Mouse (Mus musculus): ENCODE results near the gene Tas1r1. TPM values are rescaled to one million over a fixed set of nuclear protein-coding genes. Genes with fewer than 3 reads are reported as not detected.

Tas1r1 gene
- polyA plus RNA-seq, 1 experiment from 2014 or later = 1.3 TPM

DNA sequence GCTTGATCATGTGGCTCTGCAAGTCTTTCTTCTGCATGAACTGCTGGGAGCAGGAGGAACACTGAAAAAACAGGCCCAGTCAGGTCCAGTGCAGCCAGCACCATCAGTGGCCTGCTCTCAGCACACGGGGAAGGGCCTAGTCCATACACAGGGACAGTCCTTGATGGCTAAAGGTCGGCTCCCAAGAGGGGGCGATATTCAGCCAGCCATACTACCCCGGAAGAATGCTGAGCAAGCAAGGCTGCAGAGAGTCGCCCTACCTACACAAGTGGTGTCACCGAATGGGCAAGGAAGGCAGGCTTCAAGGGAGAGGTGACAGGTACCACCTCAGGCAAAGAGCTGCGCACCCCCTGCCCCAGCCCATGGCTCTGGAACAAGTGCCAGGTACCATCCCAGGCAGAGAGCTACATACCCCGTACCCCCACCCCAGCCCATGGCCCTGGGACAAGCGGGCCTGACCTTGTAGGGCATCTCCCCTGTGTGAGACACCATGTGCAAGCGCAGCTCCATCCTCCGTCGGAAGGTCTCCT is 16.7 kb downstream of the Tas1r1 start:
- 80% methylated on average over 12 of the region's 12 CpGs for WGBS
- no peaks in the 10 kb centered on the region for H3K9me3 ChIP-seq
- H3K9ac ChIP-seq (replicated peaks) = no peak overlapping the region
- H3K36me3 ChIP-seq = peaks cover 68% of the 10 kb centered on the region
- peaks cover 20% of the 10 kb centered on the region for H3K4me1 ChIP-seq
- no peak overlapping the region for H3K27ac ChIP-seq (replicated peaks)
- no peak overlapping the region for H3K4me3 ChIP-seq
- H3K27me3 ChIP-seq = no peaks in the 10 kb centered on the region
- no peak for ATAC-seq (ENCODE audit: low FRiP score, low read depth)
- no peak overlapping the region for H3K4me2 ChIP-seq (replicated peaks)

DNA sequence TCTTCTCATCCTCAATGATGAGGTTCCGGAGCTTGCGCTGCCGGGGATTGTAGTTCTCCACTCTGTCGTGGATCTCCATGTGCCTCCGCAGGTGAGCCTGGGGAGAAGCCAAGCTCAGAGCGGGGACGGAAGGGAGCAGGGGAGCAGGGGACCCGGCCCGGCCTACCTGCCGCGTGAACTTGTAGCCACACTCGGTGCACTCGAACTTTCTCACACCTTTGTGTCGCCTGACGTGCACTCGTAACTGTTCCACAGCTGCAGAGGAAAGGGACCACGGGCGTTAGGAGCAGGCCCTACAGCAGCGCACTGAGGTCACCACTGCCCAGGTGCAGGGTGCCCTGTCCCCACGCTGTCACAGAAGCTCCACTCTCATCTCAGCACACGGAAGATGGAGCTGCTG is 18.3 kb downstream of the Tas1r1 start:
- H3K27me3 ChIP-seq = no peaks in the 10 kb centered on the region
- 93% methylated on average over 21 of the region's 21 CpGs for WGBS
- no peak for ATAC-seq (ENCODE audit: low FRiP score, low read depth)
- 0 out of 2 replicates have a peak, but pooled peaks cover 5% of the 10 kb centered on the region for H3K4me1 ChIP-seq
- no peak overlapping the region for H3K4me2 ChIP-seq (replicated peaks)
- no peak overlapping the region for H3K27ac ChIP-seq (replicated peaks)
- no peak overlapping the region for H3K9ac ChIP-seq (replicated peaks)
- H3K9me3 ChIP-seq = no peaks in the 10 kb centered on the region
- H3K36me3 ChIP-seq = peaks cover 70% of the 10 kb centered on the region
- no peak overlapping the region for H3K4me3 ChIP-seq

DNA sequence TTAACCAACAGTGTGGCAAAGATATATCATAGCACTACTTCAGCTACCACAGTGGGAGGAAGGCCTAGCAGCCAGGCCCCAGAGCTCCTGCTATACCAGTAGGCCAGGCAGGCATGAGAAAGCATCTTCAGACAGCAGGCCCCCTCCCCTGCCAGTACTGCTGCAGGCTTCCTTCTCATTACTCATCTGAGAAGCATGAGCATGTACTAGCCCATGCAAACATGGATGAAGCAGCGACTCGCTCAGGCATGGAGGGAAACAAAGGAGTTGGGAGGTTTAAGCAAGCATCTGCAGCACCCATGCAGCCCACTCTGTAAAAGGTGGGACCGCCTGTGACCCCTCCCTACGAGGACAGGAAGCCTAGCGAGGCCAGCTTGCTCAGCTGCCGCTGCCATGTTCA is 19.3 kb downstream of the Tas1r1 start:
- WGBS = 85% methylated on average over 6 of the region's 6 CpGs
- no peak for ATAC-seq (ENCODE audit: low FRiP score, low read depth)
- Histone ChIP-seq H3K9me3 (no peaks in the 10 kb centered on the region), H3K27ac (replicated peaks) (no peak overlapping the region), H3K4me2 (replicated peaks) (no peak overlapping the region), H3K27me3 (no peaks in the 10 kb centered on the region), H3K36me3 (peaks cover 68% of the 10 kb centered on the region), H3K4me1 (no peaks in the 10 kb centered on the region), H3K4me3 (no peak overlapping the region), H3K9ac (replicated peaks) (no peak overlapping the region)

DNA sequence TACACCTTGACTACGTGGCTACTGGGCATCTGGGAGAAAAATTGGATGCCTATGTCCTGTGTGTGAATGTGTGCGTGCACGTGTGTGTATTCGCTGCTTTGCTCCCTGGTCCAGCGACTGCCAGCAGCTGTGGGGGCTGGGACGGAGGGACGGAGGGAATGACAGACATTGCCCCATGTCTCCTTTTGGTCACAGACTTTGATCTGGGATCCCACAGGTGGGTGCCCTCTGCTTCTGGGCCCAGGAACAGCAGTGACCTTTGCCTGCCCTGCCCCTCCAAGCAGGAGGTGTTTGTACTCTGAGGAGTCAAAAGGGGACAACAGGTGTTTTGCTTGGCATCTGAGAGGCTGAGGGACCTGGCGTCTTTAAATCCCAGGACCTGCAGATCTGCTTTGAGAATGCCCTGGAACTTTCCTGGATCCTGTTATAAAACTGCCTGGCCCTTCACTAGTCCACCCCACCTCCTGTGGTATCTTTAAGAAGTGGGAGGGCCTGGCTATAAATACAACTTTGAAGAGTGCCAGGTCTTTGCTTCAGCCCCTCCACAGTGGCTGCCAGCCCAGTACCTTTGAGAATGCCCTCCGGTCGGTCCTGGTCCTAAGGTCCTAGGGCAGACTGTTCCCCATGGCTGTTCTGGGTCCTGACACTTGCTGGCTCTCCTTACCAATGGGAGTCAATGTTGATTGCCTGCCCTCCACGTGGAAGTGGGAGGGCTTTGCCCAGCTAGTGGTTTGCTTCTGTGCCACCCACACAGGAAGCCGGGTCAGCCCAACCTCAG is 25.1 kb downstream of the Tas1r1 start:
- peaks cover 10% of the 10 kb centered on the region; the same call in 1 of the 2 replicates for H3K36me3 ChIP-seq
- no peak for ATAC-seq (ENCODE audit: low FRiP score, low read depth)
- H3K4me2 ChIP-seq (replicated peaks) = no peak overlapping the region
- H3K4me3 ChIP-seq = no peak overlapping the region
- no peak overlapping the region for H3K9ac ChIP-seq (replicated peaks)
- WGBS = 88% methylated on average over 12 of the region's 12 CpGs
- H3K27me3 ChIP-seq = peaks cover 32% of the 10 kb centered on the region
- H3K4me1 ChIP-seq = peaks cover 23% of the 10 kb centered on the region
- H3K9me3 ChIP-seq = no peaks in the 10 kb centered on the region
- H3K27ac ChIP-seq (replicated peaks) = no peak overlapping the region

DNA sequence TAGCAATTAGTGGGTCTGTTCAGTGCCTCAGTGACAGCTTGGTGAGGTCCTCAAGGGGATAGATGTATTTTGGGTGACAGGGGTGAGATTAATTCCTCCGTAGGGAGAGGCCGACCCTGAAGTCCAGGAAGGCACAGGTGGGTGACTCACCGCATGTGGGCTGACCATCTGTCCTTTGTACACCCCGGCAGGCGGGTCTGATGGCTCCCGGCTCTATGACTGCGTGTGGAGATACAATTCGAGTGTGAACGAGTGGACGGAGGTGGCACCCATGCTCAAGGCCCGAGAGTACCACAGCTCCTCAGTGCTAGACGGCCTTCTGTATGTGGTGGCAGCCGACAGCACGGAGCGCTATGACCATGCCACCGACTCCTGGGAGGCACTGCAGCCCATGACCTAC is 26.3 kb downstream of the Tas1r1 start:
- Histone ChIP-seq H3K27me3 (peaks cover 43% of the 10 kb centered on the region), H3K9me3 (no peaks in the 10 kb centered on the region), H3K36me3 (peaks cover 9% of the 10 kb centered on the region; the same call in 1 of the 2 replicates), H3K27ac (replicated peaks) (no peak overlapping the region), H3K4me1 (peaks cover 33% of the 10 kb centered on the region), H3K4me2 (replicated peaks) (no peak overlapping the region), H3K4me3 (no peak overlapping the region), H3K9ac (replicated peaks) (no peak overlapping the region)
- WGBS = 93% methylated on average over 16 of the region's 16 CpGs
- no peak for ATAC-seq (ENCODE audit: low FRiP score, low read depth)

DNA sequence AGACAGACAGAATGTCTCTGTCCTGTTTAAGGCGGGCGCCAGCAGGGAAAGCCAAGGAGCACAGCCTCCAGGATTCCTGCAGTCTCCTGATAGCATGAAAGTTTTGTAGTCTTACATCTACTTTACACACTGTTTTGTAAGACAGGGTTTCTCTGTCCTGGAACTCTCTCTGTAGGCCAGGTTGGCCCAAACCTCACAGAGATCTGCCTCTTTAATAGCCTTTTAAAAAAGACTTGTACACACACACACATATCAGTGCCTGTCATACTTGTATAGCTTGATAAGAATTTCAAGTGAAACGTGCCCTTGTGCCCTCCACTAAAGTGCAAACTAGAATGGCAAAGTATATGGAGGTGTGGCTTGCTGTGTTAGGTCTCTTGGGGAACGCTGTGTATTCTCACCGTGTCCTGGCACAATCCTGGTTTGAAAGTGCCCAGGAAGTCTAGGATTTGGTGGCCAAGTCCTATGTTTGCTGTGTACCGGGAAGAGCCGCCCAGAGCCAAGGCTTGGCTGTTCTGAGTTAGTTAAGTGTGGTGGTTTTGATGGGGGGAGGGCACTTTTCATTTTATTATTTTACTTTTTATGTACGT is 27.1 kb downstream of the Tas1r1 start:
- peaks cover 9% of the 10 kb centered on the region; the same call in 1 of the 2 replicates for H3K36me3 ChIP-seq
- H3K27ac ChIP-seq (replicated peaks) = no peak overlapping the region
- no peaks in the 10 kb centered on the region for H3K9me3 ChIP-seq
- peaks cover 52% of the 10 kb centered on the region for H3K27me3 ChIP-seq
- peak overlapping the region; percentile 100 for H3K4me2 ChIP-seq (replicated peaks)
- 0 out of 2 replicates have a peak overlapping the region, but pooled peaks have one; percentile 20 for H3K9ac ChIP-seq (replicated peaks)
- no peak for ATAC-seq (ENCODE audit: low FRiP score, low read depth)
- H3K4me1 ChIP-seq = peaks cover 33% of the 10 kb centered on the region
- peak overlapping the region; percentile 69; the same call in 1 of the 2 replicates for H3K4me3 ChIP-seq
- 74% methylated on average over 8 of the region's 8 CpGs for WGBS

DNA sequence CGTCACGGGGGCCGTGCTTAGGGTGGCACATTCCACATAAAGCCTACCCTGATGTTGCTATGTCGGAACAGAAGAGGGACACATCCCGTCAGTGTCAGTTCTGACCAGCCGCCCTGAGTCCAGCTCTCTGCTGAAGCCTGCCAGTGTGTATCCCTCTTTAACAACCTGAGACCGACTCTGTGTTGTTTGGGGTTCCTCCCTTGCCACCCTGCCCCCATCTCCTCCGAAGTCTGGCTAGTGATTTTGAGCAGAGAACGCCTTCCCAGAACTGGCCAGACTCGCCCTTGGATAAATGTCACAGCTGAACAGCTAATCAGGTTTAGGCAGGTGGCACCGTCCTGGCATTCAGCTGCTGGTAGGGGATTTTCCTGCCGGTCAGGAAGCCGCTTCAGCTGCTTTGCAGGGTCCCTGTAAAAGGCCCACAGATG is 27.6 kb downstream of the Tas1r1 start:
- Histone ChIP-seq H3K27ac (replicated peaks) (no peak overlapping the region), H3K27me3 (peaks cover 52% of the 10 kb centered on the region), H3K4me2 (replicated peaks) (peak overlapping the region; percentile 100), H3K9me3 (no peaks in the 10 kb centered on the region), H3K36me3 (peaks cover 9% of the 10 kb centered on the region; the same call in 1 of the 2 replicates), H3K4me3 (peak overlapping the region; percentile 69), H3K9ac (replicated peaks) (peak overlapping the region; percentile 20; the same call in 1 of the 2 replicates), H3K4me1 (peaks cover 33% of the 10 kb centered on the region)
- no peak for ATAC-seq (ENCODE audit: low FRiP score, low read depth)
- 5% methylated on average over 13 of the region's 13 CpGs for WGBS

DNA sequence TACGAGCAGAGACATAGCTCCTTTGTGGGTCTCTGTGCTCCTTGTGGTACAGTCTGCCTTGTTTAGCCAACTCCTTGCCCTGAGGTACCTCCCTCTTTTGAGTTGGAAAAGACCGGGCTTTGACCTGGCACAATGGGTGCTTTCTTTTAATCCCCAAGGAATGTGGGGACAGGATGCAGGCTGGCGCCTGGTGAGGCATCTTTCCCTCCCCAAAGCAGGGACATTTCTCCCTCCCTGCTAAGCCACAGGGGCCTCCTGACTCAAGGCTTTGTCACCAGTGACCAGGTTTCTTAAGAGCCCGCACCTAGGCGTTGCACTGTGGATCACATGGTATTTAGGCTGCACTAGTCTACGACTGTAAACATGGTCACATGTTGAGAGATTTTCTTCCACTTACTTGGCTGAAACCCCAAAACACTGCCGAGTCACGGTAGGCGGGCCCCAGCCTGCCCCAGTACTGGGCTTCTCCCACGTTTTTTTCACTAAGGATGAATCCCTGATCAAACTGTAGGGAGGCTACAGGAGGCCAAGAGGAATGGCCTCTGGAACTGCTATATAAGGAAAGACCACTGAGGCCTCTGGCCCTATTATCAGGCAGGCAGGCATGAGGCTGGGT is 28.2 kb downstream of the Tas1r1 start:
- no peak overlapping the region for H3K27ac ChIP-seq (replicated peaks)
- peaks cover 6% of the 10 kb centered on the region; the same call in 1 of the 2 replicates for H3K36me3 ChIP-seq
- 0 out of 2 replicates have a peak, but pooled peaks have one; percentile 17 for ATAC-seq (ENCODE audit: low FRiP score, low read depth)
- H3K9me3 ChIP-seq = no peaks in the 10 kb centered on the region
- peaks cover 52% of the 10 kb centered on the region for H3K27me3 ChIP-seq
- peak overlapping the region; percentile 100 for H3K4me2 ChIP-seq (replicated peaks)
- H3K4me1 ChIP-seq = peaks cover 33% of the 10 kb centered on the region
- peak overlapping the region; percentile 69 for H3K4me3 ChIP-seq
- H3K9ac ChIP-seq (replicated peaks) = peak overlapping the region; percentile 61; the same call in 1 of the 2 replicates
- WGBS = 4% methylated on average over 10 of the region's 10 CpGs

DNA sequence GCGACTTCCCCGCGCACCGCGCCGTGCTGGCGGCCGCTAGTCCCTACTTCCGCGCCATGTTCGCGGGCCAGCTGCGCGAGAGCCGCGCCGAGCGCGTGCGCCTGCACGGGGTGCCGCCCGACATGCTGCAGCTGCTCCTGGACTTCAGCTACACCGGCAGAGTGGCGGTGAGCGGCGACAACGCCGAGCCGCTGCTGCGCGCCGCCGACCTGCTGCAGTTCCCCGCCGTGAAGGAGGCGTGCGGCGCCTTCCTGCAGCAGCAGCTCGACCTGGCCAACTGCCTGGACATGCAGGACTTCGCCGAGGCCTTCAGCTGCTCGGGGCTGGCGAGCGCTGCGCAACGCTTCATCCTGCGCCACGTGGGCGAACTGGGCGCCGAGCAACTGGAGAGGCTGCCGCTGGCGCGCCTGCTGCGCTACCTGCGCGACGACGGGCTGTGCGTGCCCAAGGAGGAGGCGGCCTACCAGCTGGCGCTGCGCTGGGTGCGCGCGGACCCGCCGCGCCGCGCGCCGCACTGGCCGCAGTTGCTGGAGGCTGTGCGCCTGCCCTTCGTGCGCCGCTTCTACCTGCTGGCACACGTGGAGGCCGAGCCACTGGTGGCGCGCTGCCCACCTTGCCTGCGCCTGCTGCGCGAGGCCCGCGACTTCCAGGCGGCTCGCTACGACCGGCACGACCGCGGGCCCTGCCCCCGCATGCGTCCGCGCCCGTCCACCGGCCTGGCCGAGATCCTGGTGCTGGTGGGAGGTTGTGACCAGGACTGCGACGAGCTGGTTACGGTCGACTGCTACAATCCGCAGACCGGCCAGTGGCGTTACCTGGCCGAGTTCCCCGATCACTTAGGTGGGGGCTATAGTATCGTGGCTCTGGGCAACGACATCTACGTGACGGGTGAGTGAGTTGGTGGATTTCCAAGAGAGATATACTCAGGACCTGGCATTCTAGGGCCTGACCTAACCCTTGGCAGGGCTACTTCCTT is 29.0 kb downstream of the Tas1r1 start:
- no peaks in the 10 kb centered on the region for H3K36me3 ChIP-seq
- H3K9ac ChIP-seq (replicated peaks) = peak overlapping the region; percentile 61
- under 1% methylated on average over 106 of the region's 115 CpGs for WGBS
- H3K4me2 ChIP-seq (replicated peaks) = peak overlapping the region; percentile 100
- H3K4me3 ChIP-seq = peak overlapping the region; percentile 69
- peaks cover 52% of the 10 kb centered on the region for H3K27me3 ChIP-seq
- no peaks in the 10 kb centered on the region for H3K9me3 ChIP-seq
- peaks cover 33% of the 10 kb centered on the region for H3K4me1 ChIP-seq
- ATAC-seq (ENCODE audit: low FRiP score, low read depth) = peak; percentile 32
- peak overlapping the region; percentile 56 for H3K27ac ChIP-seq (replicated peaks)

DNA sequence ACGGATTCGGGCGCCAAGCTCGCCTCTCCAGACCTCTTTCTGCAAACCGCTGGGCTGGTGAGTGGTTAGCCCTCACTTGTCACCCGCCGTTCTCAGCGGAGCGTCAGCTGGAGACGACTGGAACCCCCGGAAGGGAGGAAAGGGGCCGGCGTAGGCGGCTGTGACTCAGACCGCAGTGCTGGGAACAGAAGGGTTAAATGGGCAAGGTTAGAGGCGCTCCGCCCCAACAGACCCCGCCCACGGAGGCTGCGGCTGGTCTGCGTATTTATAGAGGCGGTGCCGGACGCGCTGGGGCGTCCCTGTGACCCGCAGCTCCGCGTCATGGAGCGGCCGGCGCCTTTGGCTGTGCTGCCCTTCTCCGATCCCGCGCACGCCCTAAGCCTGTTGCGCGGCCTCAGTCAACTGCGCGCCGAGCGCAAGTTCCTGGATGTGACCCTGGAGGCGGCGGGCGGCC is 29.7 kb downstream of the Tas1r1 start, which contains the start of gene Klhl21:
Klhl21 (plus strand) TSS at position 182 of the 454 bp plus-strand sequence.
- WGBS = under 1% methylated on average over 45 of the region's 45 CpGs
- Histone ChIP-seq H3K4me1 (peaks cover 33% of the 10 kb centered on the region), H3K27ac (replicated peaks) (peak within 1 kb of the TSS; percentile 56), H3K9ac (replicated peaks) (peak within 1 kb of the TSS; percentile 61), H3K9me3 (no peaks in the 10 kb centered on the region), H3K36me3 (no peaks in the 10 kb centered on the region), H3K27me3 (peaks cover 52% of the 10 kb centered on the region), H3K4me2 (replicated peaks) (peak within 1 kb of the TSS; percentile 100), H3K4me3 (peak within 1 kb of the TSS; percentile 69)
- ATAC-seq (ENCODE audit: low FRiP score, low read depth) = peak; percentile 83

DNA sequence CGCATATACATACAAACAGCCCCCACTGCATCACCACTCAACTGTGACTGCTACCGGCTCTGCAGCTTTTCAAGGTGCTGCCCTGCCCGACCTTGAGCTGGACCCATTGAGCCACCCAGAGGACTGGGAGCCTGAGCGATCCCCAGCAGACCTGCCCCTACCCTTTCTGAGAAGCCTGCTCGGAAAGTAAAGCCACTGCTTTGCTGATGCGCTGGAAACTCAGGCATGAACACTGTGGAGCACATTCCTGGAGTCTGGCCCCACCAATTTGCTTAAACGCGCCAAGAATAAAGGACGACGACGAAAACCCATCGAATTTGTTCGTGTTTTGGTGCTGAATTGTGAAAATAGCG is 30.2 kb downstream of the Tas1r1 start:
- peak overlapping the region; percentile 21 for H3K9ac ChIP-seq (replicated peaks)
- H3K9me3 ChIP-seq = no peaks in the 10 kb centered on the region
- H3K27me3 ChIP-seq = peaks cover 52% of the 10 kb centered on the region
- 0 out of 2 replicates have a peak, but pooled peaks have one; percentile 16 for ATAC-seq (ENCODE audit: low FRiP score, low read depth)
- H3K4me2 ChIP-seq (replicated peaks) = peak overlapping the region; percentile 100
- H3K27ac ChIP-seq (replicated peaks) = no peak overlapping the region
- peaks cover 33% of the 10 kb centered on the region for H3K4me1 ChIP-seq
- peak overlapping the region; percentile 69 for H3K4me3 ChIP-seq
- WGBS = 1% methylated on average over 14 of the region's 14 CpGs
- H3K36me3 ChIP-seq = no peaks in the 10 kb centered on the region

All from midbrain, embryonic 12.5 days (tissue).